Mouse (Mus musculus) lung, embryonic 15.5 days (tissue): Measurements from ENCODE around the gene Arl6ip4. TPM values are rescaled to one million over a fixed set of nuclear protein-coding genes. Genes with fewer than 3 reads are reported as not detected.

ENCODE experiments used
- ATAC-seq: fragments of 200-750 bp; cut with Nextera tagmentation; 2 replicates; pipeline ENCODE4 v1.8.0; 2017; ENCODE audit warnings: moderate number of reproducible peaks, borderline replicate concordance; ENCODE audit not compliant: low FRiP score, low TSS enrichment; ENCODE audit errors: extremely low read depth
- H3K27ac ChIP-seq: fragments of 300-500 bp; sonication (generic); 2 replicates; pipeline ENCODE4 v1.5.1; 2015; ENCODE audit warnings: moderate library complexity, mild to moderate bottlenecking, inconsistent platforms
- H3K27me3 ChIP-seq: fragments of 300-500 bp; sonication (generic); 2 replicates; pipeline ENCODE4 v1.6.1; 2015; ENCODE audit warnings: inconsistent platforms
- H3K36me3 ChIP-seq: fragments of 300-500 bp; sonication (generic); 2 replicates; pipeline ENCODE4 v1.6.1; 2015; ENCODE audit warnings: inconsistent platforms
- H3K4me1 ChIP-seq: fragments of 300-500 bp; sonication (generic); 2 replicates; pipeline ENCODE4 v1.6.1; 2015; ENCODE audit warnings: inconsistent platforms
- H3K4me2 ChIP-seq: fragments of 300-500 bp; sonication (generic); 2 replicates; pipeline ENCODE4 v1.6.1; 2015; ENCODE audit warnings: inconsistent platforms, mild to moderate bottlenecking, moderate library complexity
- H3K4me3 ChIP-seq: fragments of 300-500 bp; sonication (generic); 2 replicates; pipeline ENCODE4 v1.5.1; 2015; ENCODE audit warnings: mild to moderate bottlenecking, inconsistent platforms
- H3K9ac ChIP-seq: fragments of 300-500 bp; sonication (generic); 2 replicates; pipeline ENCODE4 v1.6.1; 2015; ENCODE audit warnings: inconsistent platforms
- H3K9me3 ChIP-seq: fragments of 300-500 bp; sonication (generic); 2 replicates; pipeline ENCODE4 v1.6.1; 2016; ENCODE audit warnings: inconsistent platforms
- WGBS: fragments of 180-500 bp; shearing (Covaris S2); methylation state at CpG from one replicate; pipeline ENCODE4 v1.1.7; 2015; 5-methylcytosine and 5-hydroxymethylcytosine counted together
- polyA plus RNA-seq: library from polyadenylated mRNA; unstranded; fragments of >200 nt; fragmentation: Nextera tagmentation; extraction: Ambion mirVana; gene quantifications from 2 replicates; pipeline ENCODE4 v1.2.1, GENCODE M21; 2015

Gene Arl6ip4
- polyA plus RNA-seq, 1 experiment from 2014 or later: 107 TPM

- WGBS: 86% methylated on average over 17 of the region's 17 CpGs
- ATAC-seq: no peak
Observed at GRCm38 (mm10) chr5:124082941-124083688, 32.8 kb upstream of the Arl6ip4 start.

GRCm38 (mm10) chr5:124083850-124084587 is 31.9 kb upstream of the Arl6ip4 start:
- no peak overlapping the region for H3K9ac ChIP-seq
- H3K4me1 ChIP-seq: peaks cover 4% of the 10 kb centered on the region
- H3K27ac ChIP-seq: no peak overlapping the region
- 76% methylated on average over 14 of the region's 14 CpGs for WGBS
- no peak overlapping the region for H3K4me3 ChIP-seq
- H3K9me3 ChIP-seq: no peaks in the 10 kb centered on the region
- H3K27me3 ChIP-seq: no peaks in the 10 kb centered on the region
- H3K36me3 ChIP-seq: no peaks in the 10 kb centered on the region
- ATAC-seq: no peak
- H3K4me2 ChIP-seq: no peak overlapping the region

More at GRCm38 (mm10) chr5:124082941-124083688, 32.8 kb upstream of the Arl6ip4 start:
- Histone ChIP-seq H3K36me3 (no peaks in the 10 kb centered on the region), H3K4me3 (no peak overlapping the region), H3K27ac (no peak overlapping the region), H3K27me3 (no peaks in the 10 kb centered on the region), H3K9me3 (no peaks in the 10 kb centered on the region), H3K9ac (no peak overlapping the region), H3K4me2 (no peak overlapping the region), H3K4me1 (peaks cover 9% of the 10 kb centered on the region)

GRCm38 (mm10) chr5:124084588-124085173 is 31.2 kb upstream of the Arl6ip4 start:
- Histone ChIP-seq H3K9ac (no peak overlapping the region), H3K4me3 (no peak overlapping the region), H3K27ac (no peak overlapping the region), H3K9me3 (no peaks in the 10 kb centered on the region), H3K4me2 (no peak overlapping the region), H3K36me3 (no peaks in the 10 kb centered on the region), H3K27me3 (no peaks in the 10 kb centered on the region), H3K4me1 (no peaks in the 10 kb centered on the region)
- ATAC-seq: peak; percentile 20; the same call in 1 of the 2 replicates
- 39% methylated on average over 11 of the region's 11 CpGs for WGBS

DNA sequence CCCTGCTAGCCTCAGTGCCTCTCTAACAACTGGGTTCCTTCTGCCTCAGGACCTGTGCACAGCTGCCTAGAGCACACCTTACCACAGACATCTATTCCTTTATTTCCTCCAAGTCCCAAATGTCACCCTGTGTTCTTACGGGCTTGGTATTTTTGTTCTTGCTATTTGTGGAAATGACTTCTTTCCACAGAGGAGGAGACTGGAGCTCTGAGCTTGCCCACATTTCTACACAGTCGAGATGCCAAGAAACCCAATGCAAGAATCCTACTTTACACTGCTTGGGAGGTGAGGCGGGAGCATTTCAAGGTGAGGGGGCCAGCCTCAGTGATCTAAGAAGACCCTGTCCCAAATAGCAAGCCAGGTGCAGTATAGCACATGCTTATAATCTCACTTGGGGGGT is 30.4 kb upstream of the Arl6ip4 start:
- Histone ChIP-seq H3K4me2 (no peak overlapping the region), H3K9ac (no peak overlapping the region), H3K27me3 (no peaks in the 10 kb centered on the region), H3K27ac (no peak overlapping the region), H3K36me3 (no peaks in the 10 kb centered on the region), H3K4me3 (no peak overlapping the region), H3K9me3 (no peaks in the 10 kb centered on the region), H3K4me1 (no peaks in the 10 kb centered on the region)
- WGBS: 74% methylated on average over 3 of the region's 3 CpGs
- no peak for ATAC-seq

DNA sequence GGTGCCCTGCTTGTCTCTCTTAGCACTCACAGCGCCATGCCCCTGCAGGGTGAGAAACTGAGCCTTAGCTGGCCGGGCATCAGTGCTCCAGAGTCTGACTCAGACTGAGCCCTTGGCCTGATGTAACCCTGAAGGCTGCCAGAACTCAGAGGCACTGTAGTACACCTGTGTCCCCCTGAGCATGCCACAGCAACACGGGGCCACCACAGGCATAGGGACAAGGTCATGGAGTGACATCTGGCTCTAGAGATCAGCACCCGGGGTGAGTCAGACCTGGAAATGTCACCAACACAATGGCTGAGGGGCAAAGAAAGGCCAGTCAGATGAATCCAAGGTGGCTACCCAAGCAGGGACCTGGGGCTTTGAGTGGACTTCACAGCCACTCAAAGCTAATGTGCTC is 29.0 kb upstream of the Arl6ip4 start:
- Histone ChIP-seq H3K4me2 (no peak overlapping the region), H3K36me3 (no peaks in the 10 kb centered on the region), H3K27me3 (no peaks in the 10 kb centered on the region), H3K4me1 (peaks cover 5% of the 10 kb centered on the region), H3K4me3 (no peak overlapping the region), H3K9me3 (no peaks in the 10 kb centered on the region), H3K9ac (no peak overlapping the region), H3K27ac (no peak overlapping the region)
- WGBS: 89% methylated on average over 4 of the region's 4 CpGs
- ATAC-seq: no peak

- WGBS: 80% methylated on average over 23 of the region's 23 CpGs
- Histone ChIP-seq H3K4me3 (no peak overlapping the region), H3K4me1 (peaks cover 8% of the 10 kb centered on the region), H3K9ac (no peak overlapping the region), H3K4me2 (no peak overlapping the region), H3K36me3 (no peaks in the 10 kb centered on the region), H3K27me3 (no peaks in the 10 kb centered on the region), H3K27ac (no peak overlapping the region), H3K9me3 (no peaks in the 10 kb centered on the region)
- no peak for ATAC-seq
Observed at GRCm38 (mm10) chr5:124089868-124090267, 26.0 kb upstream of the Arl6ip4 start.

DNA sequence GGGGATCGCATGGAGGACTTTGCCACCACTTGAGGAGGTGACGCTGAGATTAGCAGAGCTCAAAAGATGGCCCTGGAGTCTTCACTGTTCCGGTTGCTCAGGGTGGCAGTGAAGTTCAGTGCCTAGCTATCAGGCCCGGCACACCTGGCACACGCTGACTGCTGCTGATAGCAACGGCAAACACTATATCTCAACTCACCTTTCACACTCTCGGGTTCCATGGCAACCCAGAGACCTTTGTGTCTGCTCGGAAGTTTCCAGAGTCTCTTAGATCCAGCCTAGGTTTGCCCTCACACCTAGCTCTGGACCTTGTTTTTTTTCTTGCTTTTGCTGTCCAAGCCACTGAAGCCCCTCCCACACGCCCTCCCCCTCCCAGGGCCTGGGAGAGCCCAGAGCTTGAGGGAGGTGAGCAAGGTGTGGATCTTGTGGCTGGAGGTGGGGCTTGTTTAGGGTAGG is 23.9 kb upstream of the Arl6ip4 start:
- WGBS: 36% methylated on average over 9 of the region's 9 CpGs
- Histone ChIP-seq H3K27ac (no peak overlapping the region; the same call in 1 of the 2 replicates), H3K4me2 (no peak overlapping the region), H3K4me3 (no peak overlapping the region), H3K27me3 (0 out of 2 replicates have a peak, but pooled peaks cover 3% of the 10 kb centered on the region), H3K36me3 (no peaks in the 10 kb centered on the region), H3K4me1 (peaks cover 21% of the 10 kb centered on the region), H3K9ac (no peak overlapping the region), H3K9me3 (no peaks in the 10 kb centered on the region)
- no peak for ATAC-seq

DNA sequence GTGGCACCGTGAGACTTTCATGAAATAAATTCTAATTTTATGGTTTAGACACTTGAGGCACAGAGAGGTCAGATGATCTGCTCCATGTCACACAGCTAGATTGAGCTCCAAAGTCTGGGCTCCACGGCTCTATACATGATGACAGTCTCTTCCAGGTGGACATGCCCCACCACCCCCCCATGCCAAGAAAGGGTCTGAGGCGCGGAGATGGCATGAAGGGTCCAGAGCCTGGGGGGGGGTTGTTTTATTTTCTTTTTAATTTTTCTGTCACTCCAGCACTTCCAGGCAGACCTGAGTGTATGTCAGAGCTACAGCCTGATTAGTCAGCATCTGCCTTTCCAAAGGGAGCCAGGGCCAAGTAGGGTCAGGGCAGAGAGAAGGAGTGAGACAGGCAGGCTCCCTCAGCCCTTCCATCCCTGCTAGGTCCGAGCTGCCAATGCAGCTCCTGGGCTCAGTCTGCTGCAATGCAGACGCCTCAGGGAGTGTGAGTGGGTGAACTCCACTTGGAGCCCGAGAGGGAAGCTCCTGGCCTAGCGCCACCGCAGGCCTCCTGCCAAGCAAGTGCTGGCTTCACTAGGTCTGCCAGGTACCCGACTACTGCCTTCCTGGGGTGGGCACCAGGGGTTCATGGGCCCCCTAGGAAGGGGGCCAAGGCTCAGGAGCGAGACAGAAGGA is 22.6 kb upstream of the Arl6ip4 start:
- H3K9ac ChIP-seq: no peak overlapping the region
- no peak for ATAC-seq
- WGBS: 70% methylated on average over 11 of the region's 11 CpGs

DNA sequence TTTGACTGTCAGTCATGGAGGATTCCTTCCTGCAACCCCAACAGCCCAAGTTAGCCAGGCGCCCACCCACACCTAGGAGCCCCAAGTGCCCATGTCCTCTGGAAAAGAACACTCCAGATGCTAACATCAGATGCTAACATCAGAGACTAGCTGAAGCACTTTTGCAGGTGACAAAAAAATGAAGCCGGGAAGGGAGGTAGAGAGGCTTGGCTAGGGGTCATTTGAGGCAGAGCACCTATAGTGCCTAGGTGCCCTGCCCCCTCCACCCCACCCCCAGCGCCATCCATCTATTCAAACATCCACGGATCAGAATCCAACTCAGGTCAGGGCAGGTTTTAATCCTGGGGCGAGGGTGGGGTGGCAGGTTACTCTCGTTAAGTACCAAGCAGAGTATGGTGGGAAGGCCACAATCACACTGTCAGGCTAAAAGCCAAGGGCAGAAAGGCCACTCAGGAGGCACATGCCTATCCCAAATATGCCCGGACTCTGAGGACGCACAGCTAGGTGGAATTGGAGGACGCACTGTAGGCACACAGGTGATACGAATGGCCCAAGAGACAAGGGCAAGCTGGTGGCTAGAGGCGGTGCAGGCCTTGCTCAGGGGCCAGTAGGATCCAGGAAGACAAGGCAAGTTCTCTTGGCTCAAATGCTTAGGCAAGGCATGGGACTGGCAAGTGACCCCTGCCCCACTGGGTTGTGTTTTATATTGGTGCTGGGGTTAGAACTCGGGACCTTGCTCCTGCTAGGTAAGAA is 21.9 kb upstream of the Arl6ip4 start:
- 79% methylated on average over 12 of the region's 12 CpGs for WGBS
- Histone ChIP-seq H3K36me3 (no peaks in the 10 kb centered on the region), H3K27me3 (0 out of 2 replicates have a peak, but pooled peaks cover 3% of the 10 kb centered on the region), H3K9ac (no peak overlapping the region), H3K4me2 (no peak overlapping the region), H3K4me3 (no peak overlapping the region), H3K27ac (no peak overlapping the region), H3K4me1 (peaks cover 21% of the 10 kb centered on the region), H3K9me3 (no peaks in the 10 kb centered on the region)
- no peak for ATAC-seq

More for the DNA sequence above, 22.6 kb upstream of the Arl6ip4 start:
- no peak overlapping the region for H3K4me3 ChIP-seq
- H3K9me3 ChIP-seq: no peaks in the 10 kb centered on the region
- no peaks in the 10 kb centered on the region for H3K36me3 ChIP-seq
- H3K27me3 ChIP-seq: 0 out of 2 replicates have a peak, but pooled peaks cover 3% of the 10 kb centered on the region
- H3K4me1 ChIP-seq: peaks cover 21% of the 10 kb centered on the region
- H3K4me2 ChIP-seq: no peak overlapping the region
- no peak overlapping the region for H3K27ac ChIP-seq

DNA sequence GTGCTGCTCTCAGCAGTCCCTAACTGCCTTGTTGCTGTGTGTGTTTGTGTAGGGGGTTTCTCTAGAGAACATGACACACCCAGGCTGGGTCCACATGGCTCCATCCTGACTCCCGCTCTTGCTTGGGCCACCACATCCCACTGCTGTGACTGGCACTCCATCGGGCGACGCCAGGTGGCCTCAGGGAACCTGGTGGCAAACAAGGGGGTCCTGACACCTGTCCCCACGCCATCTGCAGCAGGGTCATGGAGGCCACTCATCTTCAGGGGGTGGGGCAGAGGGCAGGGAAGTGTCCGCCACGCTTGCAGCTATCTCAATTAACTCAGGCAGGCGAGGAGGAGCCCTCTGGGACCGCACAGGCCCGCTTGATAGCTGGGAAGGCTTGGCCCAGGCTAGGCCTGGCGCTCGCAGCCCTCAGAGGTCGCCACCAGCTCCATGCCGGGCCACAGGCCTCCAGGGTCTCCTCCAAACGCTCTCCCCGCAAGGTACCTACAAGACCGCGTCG is 20.8 kb upstream of the Arl6ip4 start:
- no peak overlapping the region for H3K27ac ChIP-seq
- H3K4me2 ChIP-seq: peak overlapping the region; percentile 93
- peak; percentile 53 for ATAC-seq
- WGBS: 11% methylated on average over 19 of the region's 19 CpGs
- no peaks in the 10 kb centered on the region for H3K9me3 ChIP-seq
- peak overlapping the region; percentile 51 for H3K4me3 ChIP-seq
- H3K27me3 ChIP-seq: 0 out of 2 replicates have a peak, but pooled peaks cover 3% of the 10 kb centered on the region
- H3K9ac ChIP-seq: peak overlapping the region; percentile 51
- no peaks in the 10 kb centered on the region for H3K36me3 ChIP-seq
- H3K4me1 ChIP-seq: peaks cover 21% of the 10 kb centered on the region
